Mouse (Mus musculus) bone marrow, adult 2 months (tissue): ENCODE data around the gene Iars.

Experiments
- CTCF ChIP-seq: fragments of 200-500 bp; IDR thresholded peaks from 2 replicates; pipeline ENCODE4 v1.5.1; 2011; ENCODE audit warnings: low read length, control low read depth; ENCODE audit not compliant: control insufficient read depth, insufficient read depth
- POLR2A ChIP-seq: fragments of 200-500 bp; IDR thresholded peaks from 2 replicates; pipeline ENCODE4 v1.6.1; 2011; ENCODE audit warnings: low read depth, mild to moderate bottlenecking, control low read depth, low read length, borderline replicate concordance; ENCODE audit not compliant: control insufficient read depth

GRCm38 (mm10) chr13:49719310-49719709 lies 37.4 kb downstream of the Iars start:
- no peak for TF ChIP-seq POLR2A
- TF ChIP-seq CTCF, result no peak
